8 mouse cellular contexts compared by ENCODE assay signal in genomic region chr3:145575340-145575739, GRCm38 (mm10). TPM values are rescaled to one million over a fixed set of nuclear protein-coding genes. Genes with fewer than 3 reads are reported as not detected.
DNase-seq lines count a peak whose midpoint lies in the region; ATAC-seq and TF ChIP-seq lines count a peak whose summit lies in the region.
"Had no signal": no experiment of that assay in that cellular context is flagged by ENCODE, and none has a peak within 500 bp of the region (broad histone marks: within the 10 kb centered on the region; RNA-seq: fewer than 3 reads in every experiment).

No protein-coding gene starts in this region.

- no peaks in the 10 kb centered on the region for H3K9me3 ChIP-seq in liver, embryonic 12.5 days (replicated peaks)
- H3K9me3 ChIP-seq in liver, postnatal 0 days (ENCODE audit: low read length): no peaks in the 10 kb centered on the region
- H3K9me3 ChIP-seq in forebrain, embryonic 16.5 days (ENCODE audit: control insufficient read depth, low read length): no peaks in the 10 kb centered on the region
- no peaks in the 10 kb centered on the region for H3K9me3 ChIP-seq in liver, embryonic 14.5 days (ENCODE audit: control insufficient read depth, low read length)
- H3K9me3 ChIP-seq in stomach, embryonic 15.5 days: no peaks in the 10 kb centered on the region
- H3K9me3 ChIP-seq: embryonic facial prominence, embryonic 15.5 days had no signal

- ATAC-seq in liver, embryonic 12.5 days: no peak
- ATAC-seq in liver, postnatal 0 days: no peak
- ATAC-seq in forebrain, embryonic 16.5 days: peak; percentile 13
- 0 out of 2 replicates have a peak, but pooled peaks have one; percentile 0 for ATAC-seq in liver, embryonic 14.5 days (ENCODE audit: insufficient read depth)
- no peak for ATAC-seq in stomach, embryonic 15.5 days (ENCODE audit: insufficient read depth, low FRiP score, low read depth)

- no peak for TF ChIP-seq EP300 in liver, postnatal 0 days (IDR thresholded peaks at IDR 0.05; ENCODE audit: low read depth)
- TF ChIP-seq EP300 in liver, embryonic 14.5 days (IDR thresholded peaks at IDR 0.05; ENCODE audit: low read depth): no peak

- no peak for DNase-seq in liver, postnatal 0 days
- no peak for DNase-seq in liver, embryonic 14.5 days (ENCODE audit: low read depth in 3 of 3, low spot score in 3 of 3)
- no peak for DNase-seq in left cerebral cortex, postnatal 36 days (ENCODE audit: low spot score in 2 of 2)
- no peak for DNase-seq in gastrocnemius, postnatal 25 days

- H3K4me3 ChIP-seq in liver, embryonic 12.5 days: no peak overlapping the region
- no peak overlapping the region for H3K4me3 ChIP-seq in liver, postnatal 0 days (ENCODE audit: low read depth, low read length)
- no peak overlapping the region for H3K4me3 ChIP-seq in forebrain, embryonic 16.5 days (replicated peaks; ENCODE audit: low read length)
- no peak overlapping the region for H3K4me3 ChIP-seq in liver, embryonic 14.5 days (ENCODE audit: insufficient read depth in 1 of 2, low read depth in 2 of 2, low read length in 2 of 2)
- H3K4me3 ChIP-seq in stomach, embryonic 15.5 days (replicated peaks): no peak overlapping the region

- H3K9ac ChIP-seq in liver, embryonic 12.5 days: no peak overlapping the region
- no peak overlapping the region for H3K9ac ChIP-seq in liver, postnatal 0 days (replicated peaks)
- no peak overlapping the region for H3K9ac ChIP-seq in forebrain, embryonic 16.5 days (replicated peaks; ENCODE audit: low read depth, low read length)
- no peak overlapping the region for H3K9ac ChIP-seq in liver, embryonic 14.5 days (replicated peaks)
- no peak overlapping the region for H3K9ac ChIP-seq in stomach, embryonic 15.5 days

- H3K27me3 ChIP-seq in liver, embryonic 12.5 days (replicated peaks): no peaks in the 10 kb centered on the region
- H3K27me3 ChIP-seq in liver, postnatal 0 days (ENCODE audit: insufficient read depth, low read length): no peaks in the 10 kb centered on the region
- H3K27me3 ChIP-seq in forebrain, embryonic 16.5 days (replicated peaks; ENCODE audit: control insufficient read depth, insufficient read depth, low read length): no peaks in the 10 kb centered on the region
- H3K27me3 ChIP-seq in liver, embryonic 14.5 days (ENCODE audit: control insufficient read depth, insufficient read depth, low read length): no peaks in the 10 kb centered on the region
- no peaks in the 10 kb centered on the region for H3K27me3 ChIP-seq in stomach, embryonic 15.5 days (replicated peaks)
- H3K27me3 ChIP-seq: embryonic facial prominence, embryonic 15.5 days had no signal

- WGBS in liver, embryonic 12.5 days (ENCODE audit: insufficient replicate concordance): 64% methylated on average over 7 of the region's 7 CpGs
- WGBS in liver, postnatal 0 days (ENCODE audit: insufficient replicate concordance): 71% methylated on average over 7 of the region's 7 CpGs
- WGBS in forebrain, embryonic 16.5 days: 90% methylated on average over 7 of the region's 7 CpGs
- 60% methylated on average over 7 of the region's 7 CpGs for WGBS in liver, embryonic 14.5 days (ENCODE audit: insufficient replicate concordance)
- WGBS in stomach, embryonic 15.5 days: 80% methylated on average over 7 of the region's 7 CpGs

- no peak overlapping the region for H3K27ac ChIP-seq in liver, embryonic 12.5 days
- no peak overlapping the region for H3K27ac ChIP-seq in liver, postnatal 0 days (ENCODE audit: low read depth)
- H3K27ac ChIP-seq in forebrain, embryonic 16.5 days (ENCODE audit: low read length): no peak overlapping the region
- H3K27ac ChIP-seq in liver, embryonic 14.5 days: no peak overlapping the region
- H3K27ac ChIP-seq in stomach, embryonic 15.5 days: no peak overlapping the region

- peaks cover 25% of the 10 kb centered on the region for H3K36me3 ChIP-seq in liver, embryonic 12.5 days
- H3K36me3 ChIP-seq in liver, postnatal 0 days (replicated peaks; ENCODE audit: insufficient read depth, low read length): peaks cover 7% of the 10 kb centered on the region
- H3K36me3 ChIP-seq in forebrain, embryonic 16.5 days (ENCODE audit: control insufficient read depth, insufficient read depth): peaks cover 10% of the 10 kb centered on the region
- no peaks in the 10 kb centered on the region for H3K36me3 ChIP-seq in liver, embryonic 14.5 days (replicated peaks; ENCODE audit: control insufficient read depth, insufficient read depth, low read depth)
- H3K36me3 ChIP-seq in stomach, embryonic 15.5 days: peaks cover 15% of the 10 kb centered on the region

- peaks cover 29% of the 10 kb centered on the region for H3K4me1 ChIP-seq in liver, embryonic 12.5 days
- H3K4me1 ChIP-seq in liver, postnatal 0 days (ENCODE audit: insufficient read depth): peaks cover 12% of the 10 kb centered on the region
- H3K4me1 ChIP-seq in forebrain, embryonic 16.5 days (replicated peaks; ENCODE audit: control insufficient read depth, insufficient read depth, low read length): peaks cover 13% of the 10 kb centered on the region
- peaks cover 6 to 11% of the 10 kb centered on the region in 2 experiments; a peak in 3 of 4 replicates for H3K4me1 ChIP-seq in liver, embryonic 14.5 days (replicated peaks; ENCODE audit: control insufficient read depth in 2 of 2, insufficient read depth in 2 of 2, low read length in 1 of 2)
- peaks cover 7% of the 10 kb centered on the region for H3K4me1 ChIP-seq in stomach, embryonic 15.5 days

- no peak for TF ChIP-seq CTCF in liver, postnatal 0 days (IDR thresholded peaks at IDR 0.05; ENCODE audit: low read depth)
- TF ChIP-seq CTCF in liver, embryonic 14.5 days (IDR thresholded peaks at IDR 0.05; ENCODE audit: low read depth): no peak

- peak overlapping the region; percentile 77 for H3K4me2 ChIP-seq in liver, embryonic 12.5 days
- no peak overlapping the region for H3K4me2 ChIP-seq in liver, postnatal 0 days (ENCODE audit: low read depth, low read length)
- H3K4me2 ChIP-seq in forebrain, embryonic 16.5 days (ENCODE audit: low read length): peak overlapping the region; percentile 94; the same call in 1 of the 2 replicates
- H3K4me2 ChIP-seq in liver, embryonic 14.5 days (ENCODE audit: low read depth): no peak overlapping the region
- H3K4me2 ChIP-seq in stomach, embryonic 15.5 days: peak overlapping the region; percentile 86; the same call in 1 of the 2 replicates

- intact Hi-C loops in left cerebral cortex, postnatal 36 days (cut with DNase I): no loop called here

RNA-seq across cellular contexts. Expression of gene Znhit6, which starts 0.7 kb away (rescaled TPM):
- polyA plus RNA-seq in liver, embryonic 12.5 days (2016; fragmentation: Nextera tagmentation; extraction: Ambion mirVana): 25.7 and 26.1 TPM in 2 replicates
- polyA plus RNA-seq in liver, postnatal 0 days (2015; fragmentation: Nextera tagmentation; extraction: Ambion mirVana): 11.3 and 12.4 TPM in 2 replicates
- 27.6 and 30.1 TPM in 2 replicates for polyA plus RNA-seq in forebrain, embryonic 16.5 days (2015; fragmentation: Nextera tagmentation; extraction: Ambion mirVana)
- polyA plus RNA-seq in liver, embryonic 14.5 days (2012; rRNA removed): 3.7 and 8.5 TPM in 2 replicates
- 14.0 and 14.1 TPM in 2 replicates for polyA plus RNA-seq in liver, embryonic 14.5 days (2014; fragmentation: Nextera tagmentation; extraction: Ambion mirVana)
- polyA plus RNA-seq in stomach, embryonic 15.5 days (2015; fragmentation: Nextera tagmentation; extraction: Ambion mirVana): 29.8 and 30.2 TPM in 2 replicates
- 10 to 100 TPM; 13.8 to 17.4 TPM for total RNA-seq in left cerebral cortex, postnatal 36 days (2021)
- total RNA-seq in gastrocnemius, postnatal 25 days (2021): 1 to 10 TPM; 8.2 to 9.7 TPM

Comparison
In these comparisons a context has a peak if more than half of its experiments do, and no peak if none do; other contexts are left out.
1. ATAC-seq: peak in forebrain, embryonic 16.5 days (single experiment) and liver, embryonic 14.5 days (single experiment); none in liver, embryonic 12.5 days (single experiment), liver, postnatal 0 days (single experiment) and stomach, embryonic 15.5 days (single experiment).
2. H3K4me2 ChIP-seq: peak in liver, embryonic 12.5 days (single experiment), forebrain, embryonic 16.5 days (single experiment) and stomach, embryonic 15.5 days (single experiment); none in liver, postnatal 0 days (single experiment) and liver, embryonic 14.5 days (single experiment).